Mouse (Mus musculus): ENCODE results near the gene Nacc1.

Gene Nacc1

GRCm38 (mm10) chr8:84661961-84662571, 25.6 kb downstream of the Nacc1 start:
- peak; percentile 67 to 68 for DNase-seq

- DNase-seq: peak; percentile 83 to 85
Measured at GRCm38 (mm10) chr8:84661458-84661871, 26.2 kb downstream of the Nacc1 start.

- peak; percentile 34 to 37 for DNase-seq
Measured at GRCm38 (mm10) chr8:84660819-84661457, 26.7 kb downstream of the Nacc1 start.

GRCm38 (mm10) chr8:84659936-84660818, 27.5 kb downstream of the Nacc1 start:
- peak; percentile 63 to 65 for DNase-seq

GRCm38 (mm10) chr8:84658951-84659350, 28.7 kb downstream of the Nacc1 start:
- no peak for DNase-seq

DNA sequence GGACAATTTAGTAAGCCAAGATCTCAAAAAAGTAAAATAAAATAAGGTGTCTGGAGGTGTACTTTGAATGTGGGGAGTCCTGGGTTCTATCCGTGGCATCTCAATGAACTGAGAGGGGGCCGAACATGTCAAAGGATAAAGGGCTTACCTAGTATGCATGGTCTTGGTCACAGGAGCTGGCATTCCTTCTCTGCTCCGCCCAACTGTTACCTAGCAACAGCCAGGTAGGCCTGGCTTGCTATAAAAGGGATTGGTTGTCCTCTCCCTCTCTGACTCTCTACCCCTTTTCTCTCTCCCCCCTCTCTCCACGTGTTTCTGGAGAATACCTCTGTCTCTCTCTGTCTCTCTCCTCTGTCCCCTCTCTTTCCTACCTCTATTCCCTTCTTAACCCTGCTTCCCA, 30.0 kb downstream of the Nacc1 start:
- no peak for DNase-seq

- DNase-seq: no peak
Measured at GRCm38 (mm10) chr8:84657203-84657602, 30.5 kb downstream of the Nacc1 start.

DNA sequence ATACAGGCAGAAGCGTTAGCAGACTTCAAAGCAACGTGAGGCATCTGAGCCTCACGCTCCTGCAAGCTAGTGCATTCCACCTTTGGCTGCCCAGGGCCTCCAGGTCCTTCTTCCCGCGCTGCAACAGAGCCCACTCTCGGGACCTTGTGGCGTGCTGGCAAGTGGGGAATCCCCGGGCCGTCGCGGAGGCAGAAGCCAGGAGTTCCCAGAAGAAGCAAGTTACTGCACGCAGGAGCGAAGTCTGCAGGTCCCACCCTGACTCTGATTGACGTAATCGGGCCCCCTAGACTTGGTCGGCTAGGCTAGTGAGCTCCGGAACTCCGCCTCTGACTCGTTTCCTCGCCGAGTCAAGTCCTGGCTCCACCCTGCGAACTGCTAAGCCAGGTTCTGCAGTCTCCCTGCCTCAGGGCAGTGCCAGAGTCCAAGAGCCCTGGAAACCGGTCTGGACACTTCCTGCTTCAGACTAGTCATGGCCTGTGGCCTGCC, 31.0 kb downstream of the Nacc1 start:
- peak; percentile 70 to 74 for DNase-seq

GRCm38 (mm10) chr8:84656191-84656525, 31.5 kb downstream of the Nacc1 start:
- DNase-seq: no peak

DNA sequence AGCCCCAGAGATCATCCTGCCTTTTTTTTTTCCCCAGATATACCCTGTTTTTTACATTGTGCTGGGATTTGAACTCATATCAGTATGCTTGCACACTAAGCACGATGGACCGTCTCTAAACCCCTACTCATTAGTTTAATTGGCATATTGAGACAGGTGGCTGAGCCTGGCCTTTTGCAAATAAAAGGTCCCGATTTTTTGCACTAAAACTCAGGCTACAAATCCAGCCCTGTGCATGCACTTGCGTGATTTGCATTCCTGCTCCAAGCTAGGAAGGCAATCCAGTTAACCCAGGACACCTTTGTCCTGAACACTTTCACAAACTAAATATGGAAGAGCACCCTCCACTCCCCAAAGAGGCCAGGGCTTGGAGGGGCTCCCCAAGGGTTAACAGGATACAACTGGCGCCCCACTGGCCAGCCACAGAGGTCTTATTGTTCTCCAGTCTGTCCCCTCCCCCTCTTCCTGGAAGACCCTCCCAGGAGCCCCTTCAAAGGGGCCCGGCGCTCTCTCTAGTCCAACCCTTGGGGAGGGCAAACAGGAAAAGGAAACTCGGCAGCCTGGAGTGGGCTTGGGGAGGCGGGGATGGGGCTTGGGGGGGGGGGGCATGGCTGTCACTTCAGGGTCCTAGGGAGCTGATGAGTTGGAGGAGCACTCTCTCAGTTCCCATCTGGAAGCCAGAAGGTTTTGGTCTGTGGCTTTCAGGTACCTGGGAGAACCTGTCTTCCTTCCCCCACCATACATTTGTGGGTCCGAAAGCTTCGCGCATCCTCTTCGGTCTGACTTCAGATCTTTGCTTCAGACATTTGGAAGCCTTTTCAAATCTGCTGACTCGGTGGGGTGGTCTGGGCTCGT, 32.1 kb downstream of the Nacc1 start:
- DNase-seq: no peak

DNA sequence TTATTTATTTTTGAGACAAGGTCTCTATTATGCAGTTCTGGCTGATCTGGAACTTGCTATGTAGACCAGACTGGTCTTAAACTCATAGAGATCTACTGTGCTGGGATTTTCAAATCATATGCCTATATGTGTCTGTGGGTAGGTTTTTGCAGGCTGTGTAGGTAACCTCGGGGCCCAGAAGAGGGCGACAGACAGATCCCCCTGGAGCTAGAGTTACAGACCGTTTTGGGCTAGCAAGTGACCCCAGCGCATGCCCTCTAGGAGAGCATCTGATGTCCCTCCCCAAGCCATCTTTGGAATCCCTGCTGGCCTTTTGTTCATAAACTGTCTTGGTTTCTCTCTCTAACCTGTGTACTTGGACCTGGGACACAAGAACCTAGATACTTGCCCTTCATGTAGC, 33.1 kb downstream of the Nacc1 start:
- peak; percentile 44 to 48 for DNase-seq

DNA sequence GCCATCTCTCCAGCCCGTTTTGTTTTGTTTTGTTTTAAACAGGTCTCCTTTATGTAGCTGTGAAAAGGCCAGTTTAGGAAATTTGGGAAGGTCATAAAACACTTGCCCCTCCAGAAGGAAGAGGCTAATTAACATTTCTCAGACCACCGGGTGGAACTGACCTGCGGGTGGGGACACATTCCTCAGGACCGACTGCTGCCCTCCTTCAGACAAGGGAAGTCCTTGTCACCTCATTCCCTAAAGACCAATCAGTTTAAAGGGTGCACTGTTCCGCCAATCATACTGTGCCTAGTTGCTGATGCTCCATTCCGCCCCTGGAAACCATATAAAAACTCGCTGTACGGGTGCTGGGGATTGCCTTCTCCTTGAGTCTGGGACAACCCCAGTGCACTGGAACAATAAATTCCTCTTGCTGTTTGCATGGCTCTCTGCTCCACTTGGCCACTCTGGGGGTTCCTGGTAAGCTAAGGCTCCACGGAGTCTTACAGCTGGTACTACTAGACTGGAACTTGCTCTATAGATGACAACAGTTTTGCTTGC, 34.5 kb downstream of the Nacc1 start:
- no peak for DNase-seq

DNA sequence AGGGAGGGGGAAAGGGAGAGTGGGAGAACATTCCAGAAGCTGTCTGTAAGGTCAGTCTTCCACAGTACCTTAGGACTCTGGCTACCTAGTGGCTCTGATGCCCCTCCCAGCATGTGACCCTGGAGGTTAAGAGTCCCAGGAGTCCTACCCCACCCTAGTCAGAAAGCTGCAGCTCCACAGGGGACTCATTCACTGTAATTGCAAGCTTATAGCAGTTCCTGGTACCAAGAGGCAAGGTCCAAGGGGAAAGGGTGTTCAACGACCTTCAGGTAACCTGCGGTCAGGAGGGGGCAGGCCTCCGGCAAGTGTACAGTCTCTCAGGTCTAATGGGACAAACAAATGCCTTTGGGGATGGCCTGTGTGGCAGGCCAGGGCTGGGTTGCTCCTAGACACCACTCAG, 37.4 kb downstream of the Nacc1 start:
- DNase-seq: no peak

GRCm38 (mm10) chr8:84647461-84647901, 40.2 kb downstream of the Nacc1 start:
- DNase-seq: no peak

DNA sequence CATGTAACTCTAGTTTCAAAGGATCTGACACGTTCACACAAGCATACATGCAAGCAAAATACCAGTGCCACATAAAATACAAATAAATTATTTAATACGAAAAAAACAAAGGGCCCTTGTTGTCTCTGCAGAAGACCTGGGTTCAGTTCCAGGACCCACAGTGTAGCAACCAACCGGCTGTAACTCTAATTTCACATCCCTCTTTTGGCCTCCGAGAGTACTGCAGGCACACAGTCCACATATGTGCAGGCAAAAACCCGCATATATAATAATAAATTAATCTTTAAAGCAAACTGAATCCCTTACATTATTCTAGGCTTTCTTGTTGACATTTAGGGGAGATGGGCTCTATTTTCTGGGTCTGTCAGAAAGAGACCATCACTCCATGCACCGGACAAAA, 40.9 kb downstream of the Nacc1 start:
- DNase-seq: peak; percentile 32 to 36

DNA sequence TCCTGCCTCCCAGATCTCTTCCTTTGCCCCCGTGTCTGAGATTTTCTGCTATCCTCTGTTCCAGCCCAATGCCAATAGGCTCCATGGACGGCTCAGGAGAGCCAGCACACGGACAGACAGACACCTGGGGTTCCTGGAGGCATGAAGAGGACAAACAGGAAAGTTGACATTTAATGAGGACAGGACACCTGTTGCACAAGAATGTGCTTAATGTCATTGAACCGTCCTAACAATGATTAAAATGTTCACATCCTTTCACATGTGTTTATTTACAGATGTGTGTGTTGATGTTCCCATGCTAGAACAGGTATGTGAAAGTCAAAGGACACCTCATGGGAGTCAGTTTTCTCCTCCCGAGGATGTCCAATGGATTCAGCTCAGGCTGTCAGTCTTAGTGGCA, 44.6 kb downstream of the Nacc1 start:
- no peak for DNase-seq

- no peak for DNase-seq
Measured at GRCm38 (mm10) chr8:84641578-84642361, 45.9 kb downstream of the Nacc1 start.

- no peak for DNase-seq
Measured at GRCm38 (mm10) chr8:84640617-84641294, 46.9 kb downstream of the Nacc1 start.

DNA sequence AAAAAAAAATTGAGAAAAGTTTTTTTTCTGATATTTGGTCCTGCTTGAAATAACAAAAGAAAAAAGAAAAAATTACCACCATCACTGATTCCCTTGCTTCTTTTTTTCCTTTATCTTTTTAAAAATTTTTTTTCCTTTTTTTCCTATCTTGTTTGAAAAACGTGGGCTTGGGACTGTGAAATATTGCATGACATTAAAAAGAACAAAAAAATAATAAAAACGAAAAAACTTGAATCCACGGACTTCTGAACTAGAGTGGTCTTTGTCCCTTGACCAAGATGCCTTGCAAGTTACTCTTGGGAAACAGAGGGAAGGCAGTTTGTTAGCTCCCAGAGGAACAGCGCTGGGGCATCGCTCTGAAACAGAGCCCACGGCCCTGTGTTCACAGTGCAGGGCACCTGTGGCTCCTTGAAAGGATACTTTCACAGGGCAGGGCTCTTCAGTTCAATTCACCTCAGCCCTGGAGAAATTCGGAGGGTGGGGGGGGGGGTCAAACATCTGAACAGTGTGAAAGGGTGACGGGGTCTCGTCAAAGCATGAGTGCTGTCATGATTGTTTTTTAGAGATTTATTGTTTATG, 47.6 kb downstream of the Nacc1 start:
- no peak for DNase-seq

DNA sequence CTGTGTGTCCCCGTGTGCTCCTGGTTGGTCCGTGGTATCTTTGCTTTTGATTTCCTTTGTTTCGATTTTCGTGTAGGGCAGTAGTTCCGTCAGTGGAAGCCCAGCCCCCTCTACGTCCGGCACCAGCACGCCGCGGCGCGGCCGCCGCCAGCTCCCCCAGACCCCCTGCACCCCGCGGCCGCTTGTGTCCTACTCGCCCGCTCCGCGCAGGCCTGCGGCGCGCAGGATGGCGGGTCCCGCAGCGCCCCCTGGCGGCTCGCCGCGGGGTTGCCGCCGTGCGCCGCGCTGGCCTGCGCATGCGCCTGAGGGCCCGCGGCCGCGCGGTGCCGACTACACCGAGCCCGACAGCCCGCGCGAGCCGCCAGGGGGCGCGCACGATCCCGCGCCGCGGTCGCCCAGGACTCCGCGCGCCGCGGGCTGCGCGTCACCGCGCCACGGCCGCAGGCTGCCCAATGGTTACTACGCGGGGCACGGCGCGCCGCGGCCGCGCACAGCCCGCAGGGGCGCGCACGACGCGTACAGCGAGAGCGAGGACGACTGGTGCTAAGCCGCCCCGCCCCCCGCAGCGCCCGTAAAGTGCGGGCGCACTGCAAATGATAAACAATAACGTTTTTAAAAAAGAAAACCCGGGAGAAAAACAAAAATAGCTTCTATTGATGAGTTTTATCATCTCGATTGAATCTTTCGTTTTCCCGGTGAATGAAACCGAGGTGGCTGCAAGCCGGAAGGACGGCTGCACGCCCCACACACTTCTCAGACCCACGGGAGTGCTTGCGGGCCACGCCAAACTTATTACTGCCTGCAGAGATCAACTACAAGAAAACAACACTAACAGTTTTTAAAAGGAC, 48.3 kb downstream of the Nacc1 start:
- DNase-seq: peak; percentile 95 to 98

Data from B cell, adult 2 months (primary cell).